Mouse (Mus musculus) G1E (cell line): Measurements from ENCODE around the gene Olfr1310.

Source experiments
- CTCF ChIP-seq: IDR thresholded peaks from 2 replicates; pipeline ENCODE4 v1.5.1; 2012; ENCODE audit warnings: low read depth, low read length, inconsistent platforms, mixed read lengths
- GATA1 ChIP-seq: IDR thresholded peaks from 2 replicates; pipeline ENCODE4 v1.6.1; 2012; ENCODE audit warnings: borderline replicate concordance, low read length, inconsistent platforms, mixed read lengths
- GATA2 ChIP-seq: IDR thresholded peaks from 2 replicates; pipeline ENCODE4 v1.6.1; 2012; ENCODE audit warnings: low read depth, low read length, inconsistent platforms, borderline replicate concordance
- POLR2AphosphoS5 ChIP-seq: IDR thresholded peaks from 2 replicates; pipeline ENCODE4 v1.6.1; 2012; ENCODE audit warnings: low read depth, low read length, inconsistent platforms; ENCODE audit not compliant: insufficient replicate concordance
- TAL1 ChIP-seq: conservative IDR thresholded peaks from 2 replicates; pipeline ENCODE4 v1.6.1; 2012; ENCODE audit warnings: low read depth, low read length, inconsistent platforms, mixed read lengths

GRCm38 (mm10) chr2:111990181-111990580, 22.3 kb downstream of the Olfr1310 start, which contains the start of gene Olfr1309:
- TF ChIP-seq CTCF (no peak), GATA2 (no peak), POLR2AphosphoS5 (no peak), GATA1 (no peak), TAL1 (no peak)
